Mouse (Mus musculus) bone marrow, adult 2 months (tissue): ENCODE measurements at regions not wholly inside any gene's neighbourhood (a gene's known extent, or its start where the extent isn't known, plus 50 kb on each side); places are given as distances from the start of the nearest gene placed in this dataset.

Source experiments
- CTCF ChIP-seq: fragments of 200-500 bp; IDR thresholded peaks from 2 replicates; pipeline ENCODE4 v1.5.1; 2011; ENCODE audit warnings: low read length, control low read depth; ENCODE audit not compliant: control insufficient read depth, insufficient read depth
- POLR2A ChIP-seq: fragments of 200-500 bp; IDR thresholded peaks from 2 replicates; pipeline ENCODE4 v1.6.1; 2011; ENCODE audit warnings: low read depth, mild to moderate bottlenecking, control low read depth, low read length, borderline replicate concordance; ENCODE audit not compliant: control insufficient read depth

DNA sequence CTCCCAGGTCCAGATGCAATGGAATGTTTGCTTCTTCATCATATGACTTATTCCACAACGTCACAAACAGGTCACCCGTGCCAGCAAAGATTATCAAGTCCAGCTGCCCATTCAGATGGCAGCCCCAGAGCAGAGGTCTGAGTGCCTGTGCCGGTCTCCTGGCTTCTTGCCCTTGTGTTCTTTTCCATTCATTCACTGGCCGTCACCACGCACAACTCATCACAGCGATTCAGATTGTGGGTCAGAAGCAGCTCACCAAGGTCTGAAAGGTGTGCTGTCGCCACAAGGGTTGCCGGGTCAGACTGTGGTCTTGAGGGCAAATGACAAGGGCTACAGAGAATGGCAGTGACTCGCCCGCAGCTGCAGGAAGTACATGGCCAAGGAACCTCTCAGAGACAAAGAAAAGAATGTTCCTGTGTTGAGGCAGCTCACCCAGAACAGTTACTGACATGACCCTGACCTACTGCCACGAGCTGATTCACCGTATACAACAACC, 141.3 kb upstream of the Klf14 start:
- TF ChIP-seq POLR2A (no peak), CTCF (no peak)
